Mouse (Mus musculus): ENCODE results near the gene Cwc25.
"Not testable (repeated sequence)": the region's sequence is repeated elsewhere in the genome, so short reads cannot be mapped to it uniquely, and the experiment has no call there.

The Cwc25 gene

DNA sequence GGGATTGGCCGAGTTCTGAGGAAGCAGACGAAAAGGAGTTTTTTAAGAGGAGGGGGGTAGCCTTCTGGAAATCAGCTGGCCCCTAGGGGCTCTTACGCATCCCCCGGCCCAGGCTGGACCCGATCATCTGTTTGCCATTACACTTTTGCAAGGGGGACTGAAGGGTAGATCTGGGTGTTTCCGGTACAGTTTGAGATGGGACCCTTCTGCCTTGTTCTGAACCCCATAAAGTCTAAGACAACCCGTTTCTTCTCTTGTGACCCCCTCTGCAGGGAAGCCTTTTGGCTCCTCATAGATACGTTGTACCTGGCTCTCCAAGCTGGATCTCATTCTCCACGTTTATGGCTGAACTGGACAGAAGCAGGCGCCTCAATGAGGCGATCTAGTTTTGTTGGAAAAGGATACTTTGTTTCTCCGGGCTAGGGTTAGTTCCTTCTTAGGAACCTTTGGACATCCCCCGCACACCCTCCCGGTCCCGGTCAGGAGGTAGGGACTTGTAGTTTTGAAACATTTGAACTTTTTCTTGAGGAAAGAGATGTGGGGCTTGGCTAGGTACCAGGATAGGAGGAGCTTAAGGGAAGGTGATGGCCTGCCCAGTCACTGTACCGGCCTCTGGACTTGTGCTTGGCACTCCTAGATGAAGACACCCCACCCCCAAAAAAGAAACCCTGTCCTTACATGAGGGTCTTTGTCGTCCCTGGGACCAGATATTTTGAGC lies 34.5 kb upstream of the Cwc25 start:
- DNase-seq (ENCODE audit: low spot score) = no peak

GRCm38 (mm10) chr11:97799994-97800690 lies 33.8 kb upstream of the Cwc25 start:
- DNase-seq (ENCODE audit: low spot score) = no peak

- peak; percentile 77 for DNase-seq (ENCODE audit: low spot score)
These were observed 33.0 kb upstream of the Cwc25 start for GRCm38 (mm10) chr11:97799146-97799993.

- DNase-seq (ENCODE audit: low spot score) = peak; percentile 84
These were observed 32.4 kb upstream of the Cwc25 start, which contains the start of gene Lasp1 for GRCm38 (mm10) chr11:97798782-97799145. Gene Lasp1 (plus strand): TSS chr11:97799000.

GRCm38 (mm10) chr11:97798083-97798435 lies 31.7 kb upstream of the Cwc25 start:
- no peak for DNase-seq (ENCODE audit: low spot score)

DNA sequence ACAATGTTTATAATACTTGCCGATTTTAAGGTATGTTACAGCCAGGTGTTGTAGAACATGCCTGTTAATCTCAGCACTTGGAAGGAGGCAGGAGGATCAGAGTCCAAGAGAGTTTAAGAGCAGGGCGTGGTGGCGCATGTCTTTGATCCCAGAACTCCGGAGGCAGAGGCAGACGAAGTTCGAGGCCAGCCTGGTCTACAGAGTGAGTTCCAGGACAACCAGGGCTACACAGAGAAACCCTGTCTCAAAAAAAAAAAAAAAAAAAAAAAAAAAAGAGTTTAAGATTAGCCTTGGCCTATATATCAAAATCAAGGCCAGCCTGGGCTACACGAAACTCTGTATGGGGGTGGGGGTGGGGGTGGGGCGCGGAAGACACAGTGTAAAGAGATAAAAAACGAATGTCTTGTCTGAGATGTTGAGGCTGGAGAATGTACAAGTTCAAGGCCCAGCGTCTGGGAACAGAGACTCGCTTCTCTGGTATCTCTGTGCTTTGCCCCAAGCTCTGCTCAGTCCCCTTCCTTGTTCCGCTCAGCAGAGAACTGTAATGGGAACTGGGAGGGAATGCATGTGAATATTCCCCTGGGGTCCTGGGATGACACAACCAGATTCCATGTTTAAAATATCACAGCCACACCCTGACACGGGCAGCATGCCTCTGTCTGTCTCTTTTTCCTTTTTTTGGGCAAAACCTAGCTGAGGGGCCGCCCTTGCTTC lies 31.2 kb upstream of the Cwc25 start:
- no peak for DNase-seq (ENCODE audit: low spot score)

GRCm38 (mm10) chr11:97796910-97797309 lies 30.6 kb upstream of the Cwc25 start:
- no peak for DNase-seq (ENCODE audit: low spot score)

DNA sequence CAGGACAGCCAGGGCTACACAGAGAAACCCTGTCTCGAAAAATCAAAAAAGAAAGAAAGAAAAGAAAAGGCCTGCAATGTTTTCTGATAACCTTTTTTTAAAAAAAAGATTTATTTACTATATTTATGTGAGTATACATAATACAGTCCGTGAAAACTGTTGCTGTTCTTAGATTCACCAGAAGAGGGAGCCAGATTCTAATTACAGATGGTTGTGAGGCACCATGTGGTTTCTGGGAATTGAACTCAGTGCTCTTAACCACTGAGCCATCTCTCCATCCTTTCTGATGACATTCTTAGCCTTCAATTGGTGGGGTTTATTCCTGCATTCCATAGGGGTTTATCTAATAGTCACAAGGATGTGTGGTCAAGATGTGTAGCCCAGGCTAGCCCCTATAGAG lies 26.8 kb upstream of the Cwc25 start:
- no peak for DNase-seq (ENCODE audit: low spot score)

DNA sequence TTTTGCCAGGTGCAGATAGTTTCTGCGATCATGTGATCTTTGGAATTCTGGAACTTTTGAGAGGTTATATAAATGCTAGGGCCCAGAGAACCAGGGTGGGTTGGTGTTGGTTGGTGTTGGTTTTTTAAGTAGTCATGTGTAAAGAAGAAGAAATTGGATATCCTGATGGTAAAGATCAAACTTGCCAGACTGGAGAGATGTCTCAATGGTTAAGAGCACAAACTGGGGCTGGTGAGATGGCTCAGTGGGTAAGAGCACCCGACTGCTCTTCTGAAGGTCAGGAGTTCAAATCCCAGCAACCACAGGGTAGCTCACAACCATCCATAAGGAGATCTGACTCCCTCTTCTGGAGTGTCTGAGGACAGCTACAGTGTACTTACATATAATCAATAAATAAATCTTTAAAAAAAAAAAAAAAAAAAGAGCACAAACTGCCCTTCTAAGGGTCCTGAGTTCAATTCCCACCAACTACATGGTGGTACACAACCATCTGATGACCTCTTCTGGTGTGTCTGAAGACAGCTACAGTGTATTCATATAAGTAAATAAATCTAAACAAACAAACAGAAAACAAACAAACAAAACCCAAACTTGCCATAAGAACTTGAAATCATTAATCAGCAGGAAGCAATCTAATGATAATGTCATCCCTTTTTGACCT lies 24.6 kb upstream of the Cwc25 start:
- not testable (repeated sequence) for DNase-seq (ENCODE audit: low spot score)

- no peak for DNase-seq (ENCODE audit: low spot score)
These were observed 23.4 kb upstream of the Cwc25 start for GRCm38 (mm10) chr11:97789727-97790126.

- DNase-seq (ENCODE audit: low spot score) = no peak
These were observed 21.6 kb upstream of the Cwc25 start for GRCm38 (mm10) chr11:97787961-97788360.

DNA sequence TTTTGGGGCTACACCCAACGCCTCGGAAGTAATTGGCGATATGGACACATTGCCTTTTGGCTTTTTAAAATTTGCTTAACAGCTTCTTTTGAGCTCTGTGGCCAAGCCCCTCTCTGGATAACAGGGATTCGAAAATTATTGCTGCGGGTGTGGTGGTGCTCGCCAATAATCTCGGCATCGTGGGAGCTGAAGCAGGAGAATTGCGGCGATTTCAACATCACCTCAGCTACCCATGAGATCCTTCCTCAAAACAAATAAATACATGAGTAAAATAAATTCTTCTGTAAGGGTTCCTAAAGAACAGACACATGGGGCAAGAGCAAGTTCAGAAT lies 16.2 kb upstream of the Cwc25 start:
- no peak for DNase-seq (ENCODE audit: low spot score)

DNA sequence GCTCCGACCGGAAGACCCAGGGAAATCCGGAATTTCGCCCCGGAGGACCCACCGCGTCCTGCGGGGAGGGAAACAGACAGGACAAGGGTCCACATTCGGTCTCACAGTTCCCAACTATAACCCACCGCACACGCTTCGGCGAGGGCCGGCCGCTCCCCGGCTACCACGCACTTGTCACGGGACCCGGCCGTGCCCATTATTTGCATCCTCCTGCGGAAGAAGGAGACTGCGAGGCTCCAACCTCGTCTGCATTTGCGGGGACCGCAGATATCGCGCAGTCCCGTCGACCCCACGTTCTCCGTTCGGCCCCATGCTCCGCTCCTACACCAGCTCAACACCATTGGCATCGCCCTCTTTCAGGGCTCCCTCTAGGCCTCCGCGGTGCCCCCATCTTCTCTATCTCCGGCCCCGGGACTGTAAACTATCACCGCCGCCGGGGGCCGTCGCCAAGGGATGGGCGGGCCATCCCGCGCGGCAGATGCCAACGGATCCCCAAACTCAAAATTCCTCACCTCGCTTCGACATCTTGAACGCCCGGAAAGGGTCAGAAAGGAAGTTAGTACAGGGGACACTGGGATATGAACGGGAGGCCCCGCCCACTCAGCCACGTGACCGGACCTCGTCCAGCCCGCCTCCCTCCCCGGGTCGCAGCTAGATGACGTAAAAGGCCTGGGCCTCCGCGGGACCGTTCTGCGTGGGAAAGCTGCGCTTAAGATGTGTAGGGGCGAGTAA lies 15.6 kb upstream of the Cwc25 start, which contains the start of gene Rpl23:
TSS of gene Rpl23 (minus strand) at position 606 of the 732 bp plus-strand sequence.
- peak; percentile 97 for DNase-seq (ENCODE audit: low spot score)

GRCm38 (mm10) chr11:97781478-97781831 lies 15.1 kb upstream of the Cwc25 start:
- no peak for DNase-seq (ENCODE audit: low spot score)

GRCm38 (mm10) chr11:97779968-97780701 lies 13.8 kb upstream of the Cwc25 start:
- no peak for DNase-seq (ENCODE audit: low spot score)

DNA sequence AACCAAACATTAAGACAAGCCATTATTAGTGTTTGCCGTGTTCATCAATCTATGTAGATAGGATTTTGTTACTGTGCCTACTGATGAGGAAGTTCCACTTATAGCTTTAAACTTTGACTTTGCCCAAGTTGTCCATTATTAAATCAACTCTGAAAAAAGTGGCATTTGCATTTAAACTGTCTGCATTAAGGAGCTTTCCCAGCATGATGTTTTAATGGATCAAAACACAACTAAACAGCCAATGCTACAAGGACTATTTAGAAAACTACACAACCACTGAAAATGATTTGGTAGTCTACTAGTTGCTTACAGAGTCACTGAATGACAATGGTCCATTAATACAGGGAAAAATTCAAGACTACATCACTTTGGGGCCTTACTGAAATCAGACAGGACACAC lies 12.6 kb upstream of the Cwc25 start:
- DNase-seq (ENCODE audit: low spot score) = no peak

DNA sequence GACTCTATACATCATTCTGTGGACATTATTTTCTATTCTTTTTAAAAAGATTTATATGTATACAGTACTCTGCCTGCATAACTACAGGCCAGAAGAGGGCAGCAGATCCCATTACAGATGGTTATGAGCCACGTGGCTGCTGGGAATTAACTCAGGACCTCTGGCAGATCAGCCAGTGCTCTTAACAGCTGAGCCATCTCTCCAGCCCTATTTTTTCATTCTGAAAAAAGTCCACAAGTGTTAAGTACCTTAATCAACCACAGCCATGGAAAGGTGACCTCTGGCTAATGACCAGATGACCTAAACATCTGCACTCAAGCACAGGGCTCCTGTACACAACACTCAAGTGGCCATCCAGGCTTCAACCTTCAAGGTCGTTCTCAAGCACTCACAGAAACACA lies 10.8 kb upstream of the Cwc25 start:
- no peak for DNase-seq (ENCODE audit: low spot score)

DNA sequence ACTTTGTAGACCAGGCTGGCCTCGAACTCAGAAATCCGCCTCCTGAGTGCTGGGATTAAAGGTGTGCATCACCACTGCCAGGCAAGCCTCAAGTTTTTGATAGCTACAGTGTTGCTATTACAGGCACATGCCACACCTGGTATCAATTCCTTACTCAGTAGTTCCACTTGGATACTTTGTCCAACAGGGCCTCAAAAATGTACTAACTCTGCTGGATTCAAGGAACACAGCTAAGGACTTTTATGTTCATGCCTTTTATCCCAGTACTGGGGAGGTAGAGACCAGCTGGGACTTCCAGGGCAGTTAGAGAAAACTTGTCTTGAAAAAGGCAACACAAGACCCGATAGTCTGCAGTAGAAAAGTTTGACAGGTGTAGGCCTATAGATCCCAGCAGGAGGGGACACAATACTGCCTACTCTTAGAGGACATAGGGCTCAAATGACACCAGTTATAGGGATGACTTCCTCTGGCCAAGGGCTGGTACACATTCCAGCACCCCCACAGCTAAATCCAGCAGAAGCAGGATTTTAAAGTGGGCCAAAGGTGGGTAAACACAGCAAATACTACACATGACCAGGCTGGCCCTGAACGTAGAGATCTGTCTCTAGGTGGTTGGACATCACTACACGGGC lies 10.3 kb upstream of the Cwc25 start:
- no peak for DNase-seq (ENCODE audit: low spot score)

DNA sequence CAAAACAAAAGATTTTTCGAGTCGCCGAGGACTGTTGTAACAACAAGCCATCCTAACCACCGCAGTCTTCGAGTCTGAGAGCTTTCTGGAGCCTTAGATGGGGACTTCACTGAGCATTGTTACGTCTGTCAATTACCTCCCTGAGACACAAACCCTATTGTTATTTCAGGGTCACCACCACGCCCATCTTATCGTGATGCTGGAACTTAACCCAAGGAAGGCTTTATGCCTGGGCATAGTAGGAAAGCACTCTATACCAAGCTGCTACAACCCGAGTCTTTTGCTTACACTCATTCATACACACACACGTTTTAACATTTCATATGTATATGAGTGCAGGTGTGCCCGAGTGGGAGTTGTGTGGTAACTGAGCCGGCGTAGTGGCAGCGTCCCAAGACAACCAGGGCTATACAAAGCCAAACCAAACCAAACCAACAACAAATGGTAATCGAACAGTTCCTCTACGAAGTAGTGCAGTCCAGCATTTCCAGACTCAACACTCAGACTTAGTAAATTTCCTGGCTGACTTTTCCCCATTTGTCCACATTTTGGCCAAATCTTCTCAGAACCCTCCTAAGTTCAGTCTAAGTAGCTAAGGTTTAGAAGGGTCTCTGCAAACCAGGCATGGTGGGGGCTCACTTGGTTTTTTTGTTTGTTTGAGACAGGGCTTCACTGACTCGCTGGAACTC lies 9.6 kb upstream of the Cwc25 start, which contains the start of gene 1700001P01Rik:
TSS of gene 1700001P01Rik (minus strand) at position 111 of the 689 bp plus-strand sequence.
- DNase-seq (ENCODE audit: low spot score) = no peak
